Mouse (Mus musculus): ENCODE data around the gene Fscn1. TPM values are rescaled to one million over a fixed set of nuclear protein-coding genes. Genes with fewer than 3 reads are reported as not detected.

Gene Fscn1
- total RNA-seq (2021) = 100 to 1,000 TPM in 1 of 2 experiments, 10 to 100 TPM in 1; 85.6 to 125 TPM
- long read RNA-seq, experiment 1, transcript Fscn1-201 (5 exons, 2,675 nt) = major isoform, 49 of 75 reads
- long read RNA-seq, experiment 1, partial matches to known transcripts = 3 of 75 reads
- long read RNA-seq, experiment 1, other reads (novel, unspliced or antisense) = 23 of 75 reads
- long read RNA-seq, experiment 2, transcript Fscn1-201 (5 exons, 2,675 nt) = major isoform, 142 of 156 reads
- long read RNA-seq, experiment 2, partial matches to known transcripts = 3 of 156 reads
- long read RNA-seq, experiment 2, other reads (novel, unspliced or antisense) = 11 of 156 reads

DNA sequence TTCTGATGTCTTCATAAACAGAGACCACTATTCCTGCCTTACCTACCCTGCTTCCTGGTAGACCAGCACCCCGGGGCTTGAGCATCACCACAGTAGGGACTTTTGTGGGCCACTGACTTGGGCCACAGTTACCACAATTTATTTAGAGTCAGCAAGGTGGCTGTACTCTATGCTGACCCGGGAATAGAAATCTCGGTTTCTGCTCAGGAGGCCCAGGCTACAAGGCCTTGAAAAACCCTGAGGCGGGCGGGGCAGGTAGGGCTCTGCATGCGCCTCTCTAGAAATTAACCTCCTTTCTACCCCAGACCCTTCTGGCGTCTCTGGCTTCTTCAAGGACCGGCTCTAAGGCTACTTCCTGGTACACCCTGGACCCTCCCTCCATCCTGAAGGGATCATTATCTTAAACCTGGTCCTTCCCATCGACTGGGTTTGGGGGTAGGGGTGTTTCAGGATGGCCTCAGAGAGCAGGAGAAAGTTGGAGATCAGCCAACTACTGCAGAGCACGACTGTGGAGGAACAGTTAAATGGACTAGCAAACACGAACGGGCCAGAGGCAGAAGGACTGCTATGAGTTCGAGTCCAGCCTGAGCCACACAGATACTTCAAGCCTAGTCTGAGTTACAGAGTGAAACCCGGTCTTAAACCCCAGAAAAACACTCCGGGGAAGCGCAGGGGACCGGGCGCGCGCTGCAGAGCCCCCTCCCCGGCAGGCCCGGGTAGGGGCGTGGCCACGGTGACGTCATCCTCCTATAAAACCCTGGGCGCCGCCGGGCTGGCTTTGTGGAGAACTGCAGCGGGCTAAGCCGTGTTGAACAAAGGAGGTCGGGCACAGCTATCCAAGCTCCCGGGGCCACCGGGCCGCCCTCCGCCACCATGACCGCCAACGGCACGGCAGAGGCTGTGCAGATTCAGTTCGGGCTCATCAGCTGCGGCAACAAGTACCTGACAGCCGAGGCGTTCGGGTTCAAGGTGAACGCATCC lies at the start of gene Fscn1:
Gene Fscn1 (plus strand): TSS at position 768 of the 981 bp plus-strand sequence.
- DNase-seq = peak; percentile 92

DNA sequence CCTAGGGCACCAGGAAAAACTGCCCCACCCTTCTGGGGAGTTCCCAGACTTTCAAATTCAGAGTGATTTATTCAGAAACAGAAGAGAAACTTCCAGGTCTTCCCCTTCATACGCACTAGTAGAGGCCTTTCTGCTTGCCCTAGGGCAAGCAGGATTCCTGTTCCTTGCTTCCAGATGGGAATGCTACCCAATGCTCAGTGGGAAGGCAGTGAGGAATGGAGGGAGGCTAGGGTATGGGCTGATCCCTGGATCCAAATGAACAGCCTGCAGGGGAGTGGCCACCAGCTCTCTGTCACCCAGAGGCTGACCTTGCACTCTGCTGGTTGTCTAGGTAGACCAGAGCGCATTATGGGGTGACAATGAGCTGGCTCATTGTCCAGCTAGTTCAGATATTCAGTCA lies 48.5 kb upstream of the Fscn1 start:
- no peak for DNase-seq

- no peak for DNase-seq
Observed at GRCm38 (mm10) chr5:142912320-142912719, 47.8 kb upstream of the Fscn1 start.

- DNase-seq = no peak
Observed at GRCm38 (mm10) chr5:142912739-142913138, 47.4 kb upstream of the Fscn1 start.

- no peak for DNase-seq
Observed at GRCm38 (mm10) chr5:142915231-142915630, 44.9 kb upstream of the Fscn1 start.

DNA sequence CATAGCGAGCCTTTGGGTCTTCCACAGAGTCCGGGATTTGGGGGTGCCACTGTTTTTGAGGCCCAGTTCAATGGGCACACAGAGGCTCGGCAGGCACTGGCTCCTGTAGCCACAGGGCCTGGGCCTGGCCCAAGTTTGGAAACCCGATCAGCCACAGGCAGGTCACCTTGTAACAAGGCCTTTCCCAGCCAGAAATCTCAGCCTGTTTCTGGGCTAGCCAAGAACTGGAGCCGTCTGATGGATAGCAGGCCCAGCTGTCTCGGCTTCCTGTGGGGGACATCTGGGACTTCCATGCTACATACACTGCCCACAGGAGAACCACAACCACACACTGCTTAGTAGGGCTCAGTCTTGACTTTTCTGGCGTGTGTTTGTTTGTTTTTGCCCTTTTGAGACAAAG lies 43.5 kb upstream of the Fscn1 start:
- DNase-seq = no peak

GRCm38 (mm10) chr5:142917402-142917801 lies 42.7 kb upstream of the Fscn1 start:
- DNase-seq = no peak

- DNase-seq = peak; percentile 86
Observed at GRCm38 (mm10) chr5:142920311-142921073, 39.7 kb upstream of the Fscn1 start.

GRCm38 (mm10) chr5:142921074-142921459 lies 39.1 kb upstream of the Fscn1 start:
- DNase-seq = no peak

- DNase-seq = no peak
Observed at GRCm38 (mm10) chr5:142922251-142922650, 37.9 kb upstream of the Fscn1 start.

DNA sequence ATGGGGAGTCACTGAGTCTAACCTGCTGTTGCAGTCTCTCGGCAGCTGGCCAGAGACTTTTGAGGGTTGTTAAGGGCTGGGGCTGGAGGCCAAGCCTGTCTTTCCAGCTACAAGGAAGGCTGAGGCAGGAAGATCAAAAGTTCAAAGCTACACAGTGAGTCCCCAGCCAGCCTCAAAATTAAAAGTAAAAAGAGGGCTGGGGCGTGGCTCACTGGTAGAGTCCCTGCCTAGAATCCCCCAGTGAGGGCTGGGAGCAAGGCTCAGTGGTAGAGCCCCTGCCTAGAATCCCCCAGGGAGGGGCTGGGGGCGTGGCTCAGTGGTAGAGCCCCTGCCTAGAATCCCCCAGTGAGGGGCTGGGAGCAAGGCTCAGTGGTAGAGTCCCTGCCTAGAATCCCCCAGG lies 36.4 kb upstream of the Fscn1 start:
- DNase-seq = no peak

DNA sequence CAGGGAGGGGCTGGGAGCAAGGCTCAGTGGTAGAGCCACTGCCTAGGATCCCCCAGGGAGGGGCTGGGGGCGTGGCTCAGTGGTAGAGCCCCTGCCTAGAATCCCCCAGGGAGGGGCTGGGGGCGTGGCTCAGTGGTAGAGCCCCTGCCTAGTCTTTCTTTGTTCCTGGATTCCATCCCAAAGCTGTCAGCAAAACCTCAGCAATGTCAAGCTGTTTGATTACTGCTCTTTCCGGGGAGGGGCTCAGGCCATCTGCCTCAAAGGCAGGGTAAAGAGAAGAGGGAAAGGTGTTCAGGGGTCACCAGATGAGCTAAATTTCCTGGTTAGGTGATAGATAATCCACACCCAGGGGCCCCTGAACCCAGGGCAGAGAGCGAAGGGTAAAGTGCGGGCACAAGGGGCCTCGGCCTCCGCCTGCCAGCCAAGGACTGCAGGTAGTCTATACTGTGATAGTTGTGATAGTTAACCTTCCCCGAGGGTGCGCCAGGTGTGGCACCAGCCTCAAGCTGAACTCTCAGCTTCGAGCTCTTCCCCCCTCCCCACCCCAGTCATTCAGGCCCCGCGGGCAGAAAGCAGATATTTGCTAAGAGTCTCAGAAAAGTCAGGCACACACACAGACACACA lies 35.7 kb upstream of the Fscn1 start:
- DNase-seq = no peak

GRCm38 (mm10) chr5:142926204-142926939 lies 33.8 kb upstream of the Fscn1 start:
- DNase-seq = peak; percentile 67

GRCm38 (mm10) chr5:142926940-142927228 lies 33.3 kb upstream of the Fscn1 start:
- DNase-seq = no peak

DNA sequence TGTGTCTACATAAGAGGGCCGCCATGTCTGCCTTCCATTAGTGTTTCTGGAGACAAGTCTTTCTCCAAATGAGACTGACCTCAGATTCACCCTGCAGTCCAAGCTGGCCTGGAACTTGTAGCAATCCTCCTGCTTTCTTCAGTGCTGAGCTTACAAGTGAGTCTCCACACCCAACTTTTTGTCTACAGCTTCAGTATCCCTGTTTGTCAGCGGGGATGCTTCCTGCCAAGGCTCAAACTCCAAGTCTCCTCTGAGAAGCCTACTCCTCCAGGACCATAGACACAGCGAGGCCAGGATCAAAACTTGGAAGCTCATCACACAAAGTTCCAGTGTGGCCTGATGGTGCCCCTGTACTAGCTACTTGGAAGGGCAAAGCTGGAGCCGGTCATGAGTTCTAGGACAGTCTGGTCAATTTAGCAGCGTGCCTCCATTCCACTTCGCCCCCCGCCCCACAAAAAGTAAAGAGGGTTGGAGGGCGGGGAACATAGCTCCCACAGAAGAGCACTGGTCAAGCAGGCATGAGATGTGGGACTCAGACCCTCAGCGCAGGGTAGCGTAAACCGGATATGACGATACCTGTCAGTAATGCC lies 32.7 kb upstream of the Fscn1 start:
- DNase-seq = no peak

GRCm38 (mm10) chr5:142928749-142929399 lies 31.3 kb upstream of the Fscn1 start:
- peak; percentile 86 for DNase-seq

GRCm38 (mm10) chr5:142929400-142929752 lies 30.8 kb upstream of the Fscn1 start:
- no peak for DNase-seq

GRCm38 (mm10) chr5:142931241-142931745 lies 28.9 kb upstream of the Fscn1 start:
- DNase-seq = no peak

GRCm38 (mm10) chr5:142932084-142932685 lies 28.0 kb upstream of the Fscn1 start:
- peak; percentile 87 for DNase-seq

- no peak for DNase-seq
Observed at GRCm38 (mm10) chr5:142932731-142933130, 27.4 kb upstream of the Fscn1 start.

All from adrenal gland, postnatal 10 days (tissue).